8 mouse cellular contexts compared by ENCODE assay signal in genomic region chr4:126467721-126468284, GRCm38 (mm10). TPM values are rescaled to one million over a fixed set of nuclear protein-coding genes. Genes with fewer than 3 reads are reported as not detected.
A peak's percentile ranks its signal among the peaks of the same experiment; 100 is the strongest.
DNase-seq lines count a peak whose midpoint lies in the region; ATAC-seq and TF ChIP-seq lines count a peak whose summit lies in the region.

No protein-coding gene starts in this region.

- peak overlapping the region; percentile 87 for H3K4me2 ChIP-seq in heart, embryonic 15.5 days
- peak overlapping the region; percentile 75 for H3K4me2 ChIP-seq in lung, embryonic 14.5 days

- no peaks in the 10 kb centered on the region for H3K27me3 ChIP-seq in ES-Bruce4 (ENCODE audit: control insufficient read depth, insufficient read depth, low read length, poor library complexity, severe bottlenecking)
- no peaks in the 10 kb centered on the region for H3K27me3 ChIP-seq in heart, embryonic 15.5 days
- H3K27me3 ChIP-seq in lung, embryonic 14.5 days (ENCODE audit: insufficient read depth, low read length): no peaks in the 10 kb centered on the region
- H3K27me3 ChIP-seq in thymus, adult 2 months (ENCODE audit: control insufficient read depth, insufficient read depth, low read length): no peaks in the 10 kb centered on the region

- DNase-seq in brain, embryonic 18.5 days (ENCODE audit: low read depth, low spot score): peak; percentile 8
- DNase-seq in kidney, postnatal 25 days: peak; percentile 70 to 86
- DNase-seq in lung, embryonic 14.5 days: peak; percentile 83
- peak; percentile 74 for DNase-seq in thymus, adult 2 months

- H3K36me3 ChIP-seq in ES-Bruce4 (ENCODE audit: control insufficient read depth, insufficient read depth, low read length, poor library complexity, severe bottlenecking): no peaks in the 10 kb centered on the region
- H3K36me3 ChIP-seq in heart, embryonic 15.5 days: no peaks in the 10 kb centered on the region
- H3K36me3 ChIP-seq in lung, embryonic 14.5 days (ENCODE audit: insufficient read depth): no peaks in the 10 kb centered on the region
- no peaks in the 10 kb centered on the region for H3K36me3 ChIP-seq in thymus, adult 2 months (ENCODE audit: control insufficient read depth, insufficient read depth, low read length)

- TF ChIP-seq EP300 in ES-Bruce4 (IDR thresholded peaks at IDR 0.05; ENCODE audit: insufficient read depth, low read depth, low read length): no peak

- peak overlapping the region; percentile 90 for H3K4me3 ChIP-seq in ES-Bruce4 (ENCODE audit: low read depth, low read length)
- H3K4me3 ChIP-seq in heart, embryonic 15.5 days: peak overlapping the region; percentile 85
- H3K4me3 ChIP-seq in lung, embryonic 14.5 days (ENCODE audit: low read depth, low read length): peak overlapping the region; percentile 83
- H3K4me3 ChIP-seq in olfactory bulb, adult 2 months (ENCODE audit: insufficient read depth, low read depth, low read length): peak overlapping the region; percentile 69
- peak overlapping the region; percentile 83 for H3K4me3 ChIP-seq in thymus, adult 2 months (ENCODE audit: control insufficient read depth, insufficient read depth, low read length)

- ATAC-seq in erythroblast, adult 5-6 weeks (replicated peaks; ENCODE audit: low FRiP score, poor library complexity, severe bottlenecking): 0 out of 2 replicates have a peak, but pooled peaks have one; percentile 39
- ATAC-seq in heart, embryonic 15.5 days (replicated peaks; ENCODE audit: insufficient number of reproducible peaks, insufficient read depth, low FRiP score, low read depth): peak; percentile 70
- ATAC-seq in lung, embryonic 14.5 days (ENCODE audit: insufficient read depth): peak; percentile 75

- H3K4me1 ChIP-seq in ES-Bruce4 (ENCODE audit: control insufficient read depth, insufficient read depth, low read length): peaks cover 4% of the 10 kb centered on the region
- peaks cover 34% of the 10 kb centered on the region for H3K4me1 ChIP-seq in heart, embryonic 15.5 days (replicated peaks)
- peaks cover 18% of the 10 kb centered on the region; the same call in 1 of the 2 replicates for H3K4me1 ChIP-seq in lung, embryonic 14.5 days (ENCODE audit: insufficient read depth)
- H3K4me1 ChIP-seq in olfactory bulb, adult 2 months (ENCODE audit: control insufficient read depth, insufficient read depth, low read length): peaks cover 26% of the 10 kb centered on the region
- H3K4me1 ChIP-seq in thymus, adult 2 months (replicated peaks; ENCODE audit: control insufficient read depth, insufficient read depth, low read length): peaks cover 19% of the 10 kb centered on the region

- peak overlapping the region; percentile 81 for H3K27ac ChIP-seq in ES-Bruce4 (ENCODE audit: insufficient read depth, low read length)
- H3K27ac ChIP-seq in heart, embryonic 15.5 days: peak overlapping the region; percentile 83
- H3K27ac ChIP-seq in lung, embryonic 14.5 days (ENCODE audit: low read depth): peak overlapping the region; percentile 90
- 0 out of 2 replicates have a peak overlapping the region, but pooled peaks have one; percentile 77 for H3K27ac ChIP-seq in olfactory bulb, adult 2 months (ENCODE audit: insufficient read depth, low read depth, low read length)
- peak overlapping the region; percentile 51; the same call in 1 of the 2 replicates for H3K27ac ChIP-seq in thymus, adult 2 months (ENCODE audit: control insufficient read depth, insufficient read depth, low read length)

- H3K9me3 ChIP-seq in ES-Bruce4 (replicated peaks; ENCODE audit: control insufficient read depth, insufficient read depth, low read length, poor library complexity, severe bottlenecking): no peaks in the 10 kb centered on the region
- H3K9me3 ChIP-seq in heart, embryonic 15.5 days (replicated peaks): no peaks in the 10 kb centered on the region
- no peaks in the 10 kb centered on the region for H3K9me3 ChIP-seq in lung, embryonic 14.5 days (ENCODE audit: low read depth, low read length)

- 2% methylated on average over 25 of the region's 25 CpGs for WGBS in heart, embryonic 15.5 days
- WGBS in lung, embryonic 14.5 days: under 1% methylated on average over 25 of the region's 25 CpGs
- WGBS in olfactory bulb, adult 2 months: under 1% methylated on average over 24 of the region's 25 CpGs
- WGBS in thymus, adult 2 months: 3% methylated on average over 25 of the region's 25 CpGs

- no peak for TF ChIP-seq POLR2A in ES-Bruce4 (IDR thresholded peaks at IDR 0.05; ENCODE audit: insufficient read depth, low read length)
- TF ChIP-seq POLR2A in olfactory bulb, adult 2 months (IDR thresholded peaks at IDR 0.05; ENCODE audit: insufficient read depth, low read depth, low read length): no peak
- TF ChIP-seq POLR2A in thymus, adult 2 months (IDR thresholded peaks at IDR 0.05; ENCODE audit: control insufficient read depth, extremely low read depth, insufficient read depth, low read length, poor library complexity): no peak

- H3K9ac ChIP-seq in ES-Bruce4 (ENCODE audit: low read depth, poor library complexity, severe bottlenecking): peak overlapping the region; percentile 95
- peak overlapping the region; percentile 85 for H3K9ac ChIP-seq in heart, embryonic 15.5 days
- H3K9ac ChIP-seq in lung, embryonic 14.5 days: peak overlapping the region; percentile 87

- TF ChIP-seq CTCF in ES-Bruce4 (IDR thresholded peaks at IDR 0.05; ENCODE audit: low read depth, low read length): no peak
- TF ChIP-seq CTCF in lung, embryonic 14.5 days (IDR thresholded peaks at IDR 0.05; ENCODE audit: low read depth): no peak
- no peak for TF ChIP-seq CTCF in olfactory bulb, adult 2 months (IDR thresholded peaks at IDR 0.05; ENCODE audit: insufficient read depth, low read depth, low read length)
- TF ChIP-seq CTCF in thymus, adult 2 months (IDR thresholded peaks at IDR 0.05; ENCODE audit: borderline replicate concordance, control insufficient read depth, extremely low read depth, insufficient read depth, low read length, poor library complexity): no peak

RNA-seq across cellular contexts. Expression of gene Ago1, which starts 0.6 kb away (rescaled TPM):
- 44.6 and 44.8 TPM in 2 replicates for polyA plus RNA-seq in ES-Bruce4 (2011; ENCODE audit: insufficient read depth, insufficient read length, low read depth, missing spikeins)
- total RNA-seq in erythroblast, adult 5-6 weeks (2015; ENCODE audit: low replicate concordance): 4.8 and 5.2 TPM in 2 replicates
- total RNA-seq in erythroblast, adult 5-6 weeks (2017; ENCODE audit: low replicate concordance): 2.8 and 3.7 TPM in 2 replicates
- polyA plus RNA-seq in heart, embryonic 15.5 days (2015; fragmentation: Nextera tagmentation; extraction: Ambion mirVana): 1.9 and 2.5 TPM in 2 replicates
- polyA plus RNA-seq in lung, embryonic 14.5 days (2014; fragmentation: Nextera tagmentation; extraction: Ambion mirVana): 10.7 and 11.6 TPM in 2 replicates
- 173 TPM in 1 of 2 replicates, not detected in the other for polyA plus RNA-seq in olfactory bulb, adult 2 months (2012; ENCODE audit: insufficient read depth, insufficient read length, low replicate concordance, missing spikeins)
- 46.4 and 57.0 TPM in 2 replicates for polyA plus RNA-seq in thymus, adult 2 months (2012; rRNA removed)

RNA-seq across cellular contexts. Expression of gene Ago3, which starts 38.4 kb away (rescaled TPM):
- polyA plus RNA-seq in ES-Bruce4 (2011; ENCODE audit: insufficient read depth, insufficient read length, low read depth, missing spikeins): 15.2 and 20.7 TPM in 2 replicates
- 1.5 and 20.0 TPM in 2 replicates for total RNA-seq in erythroblast, adult 5-6 weeks (2015; ENCODE audit: low replicate concordance)
- 0.77 and 1.5 TPM in 2 replicates for total RNA-seq in erythroblast, adult 5-6 weeks (2017; ENCODE audit: low replicate concordance)
- 11.5 and 13.9 TPM in 2 replicates for polyA plus RNA-seq in heart, embryonic 15.5 days (2015; fragmentation: Nextera tagmentation; extraction: Ambion mirVana)
- polyA plus RNA-seq in lung, embryonic 14.5 days (2014; fragmentation: Nextera tagmentation; extraction: Ambion mirVana): 19.1 and 19.5 TPM in 2 replicates
- polyA plus RNA-seq in olfactory bulb, adult 2 months (2012; ENCODE audit: insufficient read depth, insufficient read length, low replicate concordance, missing spikeins): 39.0 TPM in 1 of 2 replicates, not detected in the other
- polyA plus RNA-seq in thymus, adult 2 months (2012; rRNA removed): 29.1 and 33.4 TPM in 2 replicates

Comparison
In these comparisons a context has a peak if more than half of its experiments do, and no peak if none do; other contexts are left out.
1. Peak in every context shown above with its lines: DNase-seq, ATAC-seq, H3K4me3 ChIP-seq and H3K27ac ChIP-seq.
2. DNase-seq: peak in every context shown above with its lines; median percentile 83 in lung, embryonic 14.5 days; 78 in kidney, postnatal 25 days; 74 in thymus, adult 2 months; 8 in brain, embryonic 18.5 days.